26 mouse cellular contexts compared by ENCODE assay signal in the genomic region with DNA sequence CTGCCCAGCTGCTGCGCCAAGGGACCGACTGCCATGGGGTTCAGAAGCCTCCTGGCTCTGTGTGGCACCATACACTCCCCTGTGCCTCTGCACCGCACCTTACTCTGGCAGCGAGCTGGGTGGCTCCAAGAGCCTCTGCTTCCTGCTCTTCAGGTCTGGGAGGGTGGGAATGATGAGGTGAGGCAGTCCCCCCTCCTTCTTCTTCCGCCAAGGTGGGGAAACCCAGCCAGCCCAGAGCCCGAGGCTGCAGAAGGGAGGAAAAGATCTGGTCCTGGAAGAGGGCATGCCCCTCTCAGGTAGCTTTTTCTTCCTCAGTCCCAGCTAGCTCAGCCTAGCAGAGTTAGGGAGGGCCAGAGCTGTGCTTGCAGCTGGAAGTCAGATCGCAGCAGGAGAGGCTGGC. TPM values are rescaled to one million over a fixed set of nuclear protein-coding genes. Genes with fewer than 3 reads are reported as not detected.
DNase-seq lines count a peak whose midpoint lies in the region; TF ChIP-seq lines count a peak whose summit lies in the region.
"Had no signal": no experiment of that assay in that cellular context is flagged by ENCODE, and none has a peak within 500 bp of the region (broad histone marks: within the 10 kb centered on the region; RNA-seq: fewer than 3 reads in every experiment).

Ankk1 (minus strand) TSS at position 101 of the 400 bp plus-strand sequence.

- H3K27me3 ChIP-seq in CH12.LX (replicated peaks), result no peaks in the 10 kb centered on the region
- no peaks in the 10 kb centered on the region for H3K27me3 ChIP-seq in E14TG2a.4 (ENCODE audit: insufficient read depth, low read length)
- H3K27me3 ChIP-seq: embryonic facial prominence, embryonic 12.5 days; forebrain, embryonic 12.5 days had no signal

- no peaks in the 10 kb centered on the region for H3K79me2 ChIP-seq in CH12.LX (replicated peaks; ENCODE audit: control insufficient read depth, extremely low read depth, insufficient read depth, poor library complexity, severe bottlenecking)

- peak within 1 kb of the TSS; percentile 38 for H3K27ac ChIP-seq in CH12.LX (ENCODE audit: insufficient read depth, low read depth)
- peak within 1 kb of the TSS; percentile 87 for H3K27ac ChIP-seq in embryonic fibroblast, embryonic 13.5 days (ENCODE audit: insufficient read depth, low read length)
- H3K27ac ChIP-seq: embryonic facial prominence, embryonic 10.5 days; embryonic facial prominence, embryonic 12.5 days; forebrain, embryonic 10.5 days; forebrain, embryonic 12.5 days had no signal

- no peak for TF ChIP-seq CTCF in CH12.LX (conservative IDR thresholded peaks at IDR 0.05 in 1 of 2, IDR thresholded peaks at IDR 0.05 in 1 of 2; ENCODE audit: low read depth in 2 of 2, low read length in 2 of 2)
- TF ChIP-seq CTCF in E14TG2a.4 (conservative IDR thresholded peaks at IDR 0.05; ENCODE audit: low read length), result no peak
- no peak for TF ChIP-seq CTCF in embryonic fibroblast, embryonic 13.5 days (IDR thresholded peaks at IDR 0.05; ENCODE audit: borderline replicate concordance, insufficient read depth, low read length)

- H3K9me3 ChIP-seq in CH12.LX (replicated peaks; ENCODE audit: low read length) (no peaks in the 10 kb centered on the region), E14TG2a.4 (ENCODE audit: low read length) (peaks cover 11% of the 10 kb centered on the region)
- H3K9me3 ChIP-seq: embryonic facial prominence, embryonic 10.5 days; embryonic facial prominence, embryonic 12.5 days; forebrain, embryonic 10.5 days; forebrain, embryonic 12.5 days had no signal

- H3K4me2 ChIP-seq in CH12.LX (ENCODE audit: insufficient read depth, low read depth, poor library complexity, severe bottlenecking), result peak within 1 kb of the TSS; percentile 41
- H3K4me2 ChIP-seq: embryonic facial prominence, embryonic 12.5 days; forebrain, embryonic 12.5 days had no signal

- no peaks in the 10 kb centered on the region for H3K36me3 ChIP-seq in CH12.LX (replicated peaks in 1 of 2; ENCODE audit: control insufficient read depth in 1 of 2, insufficient read depth in 1 of 2, low read length in 1 of 2)
- H3K36me3 ChIP-seq in E14TG2a.4 (ENCODE audit: insufficient read depth, low read length), result no peaks in the 10 kb centered on the region
- H3K36me3 ChIP-seq: embryonic facial prominence, embryonic 10.5 days; embryonic facial prominence, embryonic 12.5 days; forebrain, embryonic 10.5 days; forebrain, embryonic 12.5 days had no signal

- H3K9ac ChIP-seq in CH12.LX (ENCODE audit: insufficient read depth, low read depth), result no peak within 1 kb of the TSS
- H3K9ac ChIP-seq: embryonic facial prominence, embryonic 12.5 days; forebrain, embryonic 12.5 days had no signal

- H3K4me3 ChIP-seq in CH12.LX (replicated peaks in 1 of 3; ENCODE audit: low read depth in 2 of 3, low read length in 2 of 3, poor library complexity in 1 of 3), result peak within 1 kb of the TSS in 1 of 3 experiments; percentile 45
- H3K4me3 ChIP-seq in E14TG2a.4 (replicated peaks; ENCODE audit: low read length), result 0 out of 2 replicates have a peak within 1 kb of the TSS, but pooled peaks have one; percentile 3
- no peak within 1 kb of the TSS for H3K4me3 ChIP-seq in embryonic fibroblast, embryonic 13.5 days (ENCODE audit: insufficient read depth, low read length)
- H3K4me3 ChIP-seq: embryonic facial prominence, embryonic 10.5 days; embryonic facial prominence, embryonic 12.5 days; erythroblast, embryonic 14.5 days; forebrain, embryonic 10.5 days; forebrain, embryonic 12.5 days had no signal

- no peak for TF ChIP-seq RAD21 in CH12.LX (IDR thresholded peaks at IDR 0.05; ENCODE audit: low read depth, low read length)

- no peak for TF ChIP-seq EP300 in CH12.LX (IDR thresholded peaks at IDR 0.05; ENCODE audit: low read length)

- peaks cover 24 to 79% of the 10 kb centered on the region in 2 experiments for H3K4me1 ChIP-seq in CH12.LX (ENCODE audit: control insufficient read depth in 1 of 2, insufficient read depth in 2 of 2)
- H3K4me1 ChIP-seq in E14TG2a.4 (replicated peaks; ENCODE audit: low read depth, low read length), result peaks cover 7% of the 10 kb centered on the region; the same call in 1 of the 2 replicates
- peaks cover 4% of the 10 kb centered on the region; the same call in 1 of the 2 replicates for H3K4me1 ChIP-seq in embryonic fibroblast, embryonic 13.5 days (ENCODE audit: control insufficient read depth, insufficient read depth, low read length)
- H3K4me1 ChIP-seq: embryonic facial prominence, embryonic 10.5 days; embryonic facial prominence, embryonic 12.5 days had no signal

- TF ChIP-seq POLR2A in CH12.LX (IDR thresholded peaks at IDR 0.05; ENCODE audit: low read depth, low read length), result no peak
- TF ChIP-seq POLR2A in embryonic fibroblast, embryonic 13.5 days (IDR thresholded peaks at IDR 0.05; ENCODE audit: low read depth, low read length), result no peak

- no peak for DNase-seq in CH12.LX (ENCODE audit: extremely low read depth)
- no peak for DNase-seq in adrenal gland, postnatal 4 days (ENCODE audit: low spot score in 2 of 2)
- DNase-seq in cerebellum, adult 11-12 months, result no peak
- DNase-seq: adrenal gland, adult 8-10 months; adrenal gland, postnatal 14 days; adrenal gland, postnatal 36 days; cerebellum, adult 11 months; cerebellum, adult 2 months; cerebellum, adult 9-10 months; cerebellum, postnatal 10 days; cerebellum, postnatal 25 days had no signal

- in situ Hi-C loops in CH12.LX (cut with MboI; ENCODE audit: low pct_ligation_motif_present, low pct_unique_long_range_greater_than_20kb, low sequenced_read_pairs), result no loop called here

- dilution Hi-C loops in CH12.LX (cut with MboI; ENCODE audit: extremely low pct_ligation_motif_present, extremely low pct_unique_long_range_greater_than_20kb, low sequenced_read_pairs), result no loop called here

TF ChIP-seq in CH12.LX, 34 proteins besides CTCF, POLR2A, EP300 and RAD21:
- TF ChIP-seq MAX (IDR thresholded peaks at IDR 0.05; ENCODE audit: low read length) (no peak), JUN (IDR thresholded peaks at IDR 0.05; ENCODE audit: insufficient read depth, low read depth, low read length) (no peak), GABPA (IDR thresholded peaks at IDR 0.05; ENCODE audit: insufficient replicate concordance, low read depth, low read length) (no peak), USF2 (conservative IDR thresholded peaks at IDR 0.05; ENCODE audit: low read depth, low read length) (no peak), ZNF384 (IDR thresholded peaks at IDR 0.05; ENCODE audit: low read depth, low read length) (no peak), MXI1 (IDR thresholded peaks at IDR 0.05; ENCODE audit: low read depth, low read length) (no peak), CHD1 (IDR thresholded peaks at IDR 0.05; ENCODE audit: low read depth, low read length) (no peak), MEF2A (IDR thresholded peaks at IDR 0.05; ENCODE audit: borderline replicate concordance, low read depth, low read length) (no peak), MYC (IDR thresholded peaks at IDR 0.05; ENCODE audit: low read depth, low read length) (no peak), TBP (conservative IDR thresholded peaks at IDR 0.05; ENCODE audit: low read depth, low read length) (no peak), ELF1 (IDR thresholded peaks at IDR 0.05; ENCODE audit: low read depth, low read length) (no peak), JUND (conservative IDR thresholded peaks at IDR 0.05; ENCODE audit: low read depth, low read length) (no peak), ZMIZ1 (IDR thresholded peaks at IDR 0.05; ENCODE audit: low read depth, low read length) (no peak), E2F4 (IDR thresholded peaks at IDR 0.05; ENCODE audit: insufficient replicate concordance, low read depth, low read length) (no peak), NRF1 (IDR thresholded peaks at IDR 0.05; ENCODE audit: low read depth, low read length) (no peak), IRF4 (IDR thresholded peaks at IDR 0.05; ENCODE audit: low read depth, low read length) (no peak), USF1 (IDR thresholded peaks at IDR 0.05; ENCODE audit: low read depth, low read length) (no peak)

RNA-seq across cellular contexts. Expression of gene Ankk1, which starts in this region (rescaled TPM):
- total RNA-seq in CH12.LX (2012; rRNA removed), result 0.13 and 0.29 TPM in 2 replicates
- 0.28 and 0.52 TPM in 2 replicates for total RNA-seq in CH12.LX (2014; rRNA removed)
- polyA plus RNA-seq in CH12.LX (2012; ENCODE audit: insufficient read length, low read depth), result 0.30 and 0.36 TPM in 2 replicates
- polyA plus RNA-seq in embryonic fibroblast, embryonic 13.5 days (2011; ENCODE audit: insufficient read length, low read depth, missing spikeins), result 0.19 and 0.37 TPM in 2 replicates
- total RNA-seq in adrenal gland, postnatal 4 days (2021), result not detected
- total RNA-seq: adrenal gland, adult 18-20 months; adrenal gland, adult 8-10 months; adrenal gland, postnatal 14 days; adrenal gland, postnatal 36 days; MEL had no signal
- polyA plus RNA-seq: activated CD4-positive, CD25-positive, alpha-beta regulatory T cell, adult 4 months; C2C12; cerebellum, adult 2 months; cortical plate, adult 2 months; embryonic facial prominence, embryonic 10.5 days; embryonic facial prominence, embryonic 12.5 days; embryonic facial prominence, embryonic 14.5 days; erythroblast, embryonic 14.5 days; forebrain, embryonic 10.5 days; forebrain, embryonic 12.5 days; forebrain, embryonic 16.5 days; frontal cortex, adult 2 months had no signal
